In the genomic region with DNA sequence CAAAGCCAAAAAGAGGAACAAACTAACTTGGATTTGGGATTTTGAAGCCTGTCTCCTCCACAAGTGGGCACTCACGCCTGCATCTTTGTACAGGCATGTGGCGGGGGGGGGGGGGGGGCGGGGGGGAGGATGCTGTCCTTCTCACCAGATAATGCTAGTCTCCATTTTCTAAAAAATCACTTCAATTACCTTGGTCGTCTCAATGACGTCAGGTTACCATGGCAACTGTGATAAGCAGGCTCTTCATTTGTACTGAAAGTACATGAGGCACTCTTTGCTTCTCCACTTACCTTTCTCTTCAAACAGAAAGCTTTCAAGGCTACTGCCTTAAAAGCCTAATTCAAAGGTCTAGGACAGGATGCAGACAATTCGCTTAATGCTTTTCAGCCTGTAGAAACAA, we compare ENCODE assay signal across 9 mouse cellular contexts. TPM values are rescaled to one million over a fixed set of nuclear protein-coding genes. Genes with fewer than 3 reads are reported as not detected.
DNase-seq lines count a peak whose midpoint lies in the region; ATAC-seq and TF ChIP-seq lines count a peak whose summit lies in the region.
"Had no signal": no experiment of that assay in that cellular context is flagged by ENCODE, and none has a peak within 500 bp of the region (broad histone marks: within the 10 kb centered on the region; RNA-seq: fewer than 3 reads in every experiment).

No protein-coding gene starts in this region.

- no peak for TF ChIP-seq EP300 in heart, adult 2 months (IDR thresholded peaks at IDR 0.05; ENCODE audit: insufficient read depth, low read depth, low read length)

- ATAC-seq in heart, embryonic 14.5 days (ENCODE audit: insufficient number of reproducible peaks, insufficient read depth, low FRiP score, low read depth), result no peak

- no peak for TF ChIP-seq CTCF in heart, adult 2 months (IDR thresholded peaks at IDR 0.05)

- no peak overlapping the region for H3K27ac ChIP-seq in heart, embryonic 14.5 days (replicated peaks in 1 of 2; ENCODE audit: control insufficient read depth in 1 of 2, insufficient read depth in 1 of 2, low read depth in 2 of 2, low read length in 2 of 2)
- H3K27ac ChIP-seq in heart, adult 2 months, result no peak overlapping the region

- no peaks in the 10 kb centered on the region for H3K4me1 ChIP-seq in heart, embryonic 14.5 days (ENCODE audit: control insufficient read depth in 2 of 2, insufficient read depth in 2 of 2, low read length in 2 of 2)
- no peaks in the 10 kb centered on the region for H3K4me1 ChIP-seq in heart, adult 2 months (ENCODE audit: control insufficient read depth, insufficient read depth, low read length)

- no peaks in the 10 kb centered on the region for H3K79me2 ChIP-seq in heart, adult 2 months (replicated peaks; ENCODE audit: control insufficient read depth, insufficient read depth, low read length)

- no peak for DNase-seq in heart, adult 2 months
- DNase-seq in embryo, embryonic 11 days, result peak; percentile 39
- DNase-seq in left cerebral cortex, postnatal 10 days (ENCODE audit: extremely low spot score in 1 of 2, low spot score in 2 of 2), result peak; percentile 20 to 39
- DNase-seq in right cerebral cortex, postnatal 36 days (ENCODE audit: low spot score in 2 of 2), result peak; percentile 5 to 34
- DNase-seq in gastrocnemius, adult 18-20 months (ENCODE audit: low spot score), result no peak
- no peak for DNase-seq in c-Kit-positive CD71-positive TER-119-positive erythroid progenitor cells, embryonic 14.5 days (ENCODE audit: low spot score)
- DNase-seq in heart, adult 8-10 months (ENCODE audit: low spot score), result no peak

- H3K4me3 ChIP-seq in heart, embryonic 14.5 days (ENCODE audit: control insufficient read depth in 1 of 2, insufficient read depth in 1 of 2, low read depth in 1 of 2, low read length in 2 of 2), result no peak overlapping the region
- H3K4me3 ChIP-seq in heart, adult 2 months, result no peak overlapping the region

- intact Hi-C loops in heart, adult 2 months (cut with DNase I), result no loop called here
- intact Hi-C loops in left cerebral cortex, postnatal 10 days (cut with DNase I), result no loop called here

- H3K27me3 ChIP-seq in heart, embryonic 14.5 days (ENCODE audit: control insufficient read depth, insufficient read depth, low read length), result no peaks in the 10 kb centered on the region
- no peaks in the 10 kb centered on the region for H3K27me3 ChIP-seq in heart, adult 2 months (ENCODE audit: control insufficient read depth, insufficient read depth, low read length)

- no peak for TF ChIP-seq POLR2A in heart, adult 2 months (IDR thresholded peaks at IDR 0.05; ENCODE audit: insufficient read depth, low read depth, low read length)

- H3K9ac ChIP-seq in heart, embryonic 14.5 days (ENCODE audit: low read length), result no peak overlapping the region
- H3K9ac ChIP-seq in heart, adult 2 months (ENCODE audit: low read depth, low read length), result no peak overlapping the region

- peak overlapping the region; percentile 23; the same call in 1 of the 2 replicates for H3K4me2 ChIP-seq in heart, embryonic 14.5 days (ENCODE audit: low read length)

- H3K36me3 ChIP-seq in heart, embryonic 14.5 days (ENCODE audit: control insufficient read depth, insufficient read depth, low read length), result no peaks in the 10 kb centered on the region
- H3K36me3 ChIP-seq in heart, adult 2 months (ENCODE audit: control insufficient read depth, insufficient read depth, low read length), result no peaks in the 10 kb centered on the region

- H3K9me3 ChIP-seq in heart, embryonic 14.5 days (ENCODE audit: control insufficient read depth, low read length), result no peaks in the 10 kb centered on the region

- WGBS in heart, embryonic 14.5 days, result 21% methylated on average over 5 of the region's 6 CpGs
- 16% methylated on average over 6 of the region's 6 CpGs for WGBS in heart, adult 2 months

RNA-seq across cellular contexts. Expression of a gene that starts 49.1 kb away (rescaled TPM):
- 1.7 and 3.0 TPM in 2 replicates for polyA plus RNA-seq in heart, embryonic 14.5 days (2014; fragmentation: Nextera tagmentation; extraction: Ambion mirVana)
- under 1 TPM; 0.50 to 0.80 TPM for total RNA-seq in heart, adult 2 months (2021)
- 0.33 and 1.4 TPM in 2 replicates for polyA plus RNA-seq in heart, adult 2 months (2012; rRNA removed)
- total RNA-seq in left cerebral cortex, postnatal 10 days (2021), result 100 to 1,000 TPM; 114 to 118 TPM
- total RNA-seq in gastrocnemius, adult 18-20 months (2021), result under 1 TPM; 0.81 to 0.84 TPM
- total RNA-seq in heart, adult 8-10 months (2022), result 1 to 10 TPM in 2 of 4 experiments, under 1 TPM in 2; 0.24 to 1.1 (median 0.92) TPM
- total RNA-seq: liver, adult 2 months had no signal
- polyA plus RNA-seq: liver, adult 2 months had no signal

Comparison
In these comparisons a context has a peak if more than half of its experiments do, and no peak if none do; other contexts are left out.
1. DNase-seq: peak in embryo, embryonic 11 days (single experiment), left cerebral cortex, postnatal 10 days (2 of 2) and right cerebral cortex, postnatal 36 days (2 of 2); none in heart, adult 2 months (0 of 2), gastrocnemius, adult 18-20 months (single experiment), c-Kit-positive CD71-positive TER-119-positive erythroid progenitor cells, embryonic 14.5 days (single experiment) and heart, adult 8-10 months (single experiment).
2. RNA of a gene that starts 49.1 kb away (total RNA-seq): 114 to 118 TPM in left cerebral cortex, postnatal 10 days; 0.24 to 1.1 TPM in heart, adult 8-10 months, 0.81 to 0.84 TPM in gastrocnemius, adult 18-20 months and 0.50 to 0.80 TPM in heart, adult 2 months; every median in the first group is over 10 times any median in the second.